Mouse (Mus musculus): ENCODE measurements around the gene Blm. TPM values are rescaled to one million over a fixed set of nuclear protein-coding genes. Genes with fewer than 3 reads are reported as not detected.

Gene Blm
- polyA plus RNA-seq, 1 experiment from 2014 or later: 14.8 TPM

DNA sequence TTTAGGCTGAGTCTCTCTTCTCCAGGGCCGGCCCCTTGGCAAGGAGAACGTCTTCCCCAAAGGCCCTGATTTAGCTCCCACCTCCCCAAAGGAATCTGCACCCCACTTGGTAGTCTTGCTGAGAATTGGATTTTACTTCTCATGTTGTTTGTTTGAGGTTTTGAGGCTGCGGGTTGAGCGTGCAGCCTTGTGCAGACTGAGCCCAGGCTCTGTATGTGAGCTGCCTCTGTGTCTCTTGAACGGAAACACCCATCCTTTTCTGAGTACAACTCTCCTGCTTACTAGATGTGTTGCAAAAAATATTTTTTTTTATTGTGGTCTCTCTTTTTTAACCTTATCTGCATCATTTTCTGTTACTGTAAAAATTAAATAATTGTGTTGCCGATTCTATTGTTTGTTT is 113.3 kb downstream of the Blm start:
- no peak for ATAC-seq
- H3K9me3 ChIP-seq (ENCODE audit: control insufficient read depth, low read length): no peaks in the 10 kb centered on the region
- H3K27ac ChIP-seq (ENCODE audit: low read length): no peak overlapping the region
- no peaks in the 10 kb centered on the region for H3K36me3 ChIP-seq (ENCODE audit: control insufficient read depth, insufficient read depth)
- H3K4me1 ChIP-seq (replicated peaks; ENCODE audit: control insufficient read depth, insufficient read depth, low read length): peaks cover 3% of the 10 kb centered on the region
- H3K9ac ChIP-seq (replicated peaks; ENCODE audit: low read depth, low read length): no peak overlapping the region
- no peaks in the 10 kb centered on the region for H3K27me3 ChIP-seq (replicated peaks; ENCODE audit: control insufficient read depth, insufficient read depth, low read length)
- H3K4me3 ChIP-seq (replicated peaks; ENCODE audit: low read length): no peak overlapping the region
- WGBS: 90% methylated on average over 6 of the region's 6 CpGs
- H3K4me2 ChIP-seq (ENCODE audit: low read length): no peak overlapping the region

DNA sequence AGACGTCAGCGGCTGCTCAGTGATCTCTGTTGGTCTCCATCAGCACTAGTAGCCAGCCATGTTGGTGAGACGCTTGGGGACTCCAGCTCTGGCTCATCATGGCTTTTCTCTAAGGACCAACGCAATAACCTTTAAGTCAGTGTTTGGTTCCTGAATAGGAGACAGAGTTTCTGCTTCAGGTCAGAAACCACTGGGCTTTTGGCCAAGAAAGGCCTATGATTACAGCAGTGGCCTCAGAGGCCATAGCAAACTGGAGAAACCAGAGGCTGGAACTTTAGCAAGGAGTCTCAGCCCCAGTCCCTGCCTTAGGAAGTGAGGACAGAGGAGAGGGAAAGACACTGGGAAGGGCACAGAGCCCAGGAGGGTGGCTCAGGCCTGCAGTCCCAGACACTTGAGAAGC is 114.3 kb downstream of the Blm start:
- H3K4me2 ChIP-seq (ENCODE audit: low read length): no peak overlapping the region

DNA sequence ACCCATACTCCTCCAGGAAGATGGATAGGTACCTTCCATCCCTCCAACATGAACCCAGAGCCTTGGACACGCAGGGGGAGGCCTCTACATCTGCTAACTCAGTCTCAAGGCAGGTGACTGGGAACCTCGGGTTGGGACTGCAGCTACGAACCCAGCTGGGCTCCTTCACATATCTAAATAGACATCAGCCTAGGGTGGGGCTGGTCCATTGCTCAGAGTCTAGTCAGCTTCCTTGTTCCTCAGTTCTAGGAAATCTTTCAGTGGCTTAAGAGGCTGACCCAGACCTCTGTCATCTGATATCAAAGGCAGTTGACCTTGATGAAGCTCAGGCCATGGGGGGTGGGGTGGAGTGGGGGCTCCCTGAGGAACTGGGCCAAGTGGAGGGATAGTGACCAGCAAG is 115.6 kb downstream of the Blm start:
- WGBS: 72% methylated on average over 3 of the region's 3 CpGs
- ATAC-seq: no peak
- no peaks in the 10 kb centered on the region for H3K27me3 ChIP-seq (replicated peaks; ENCODE audit: control insufficient read depth, insufficient read depth, low read length)

More for the DNA sequence above, 114.3 kb downstream of the Blm start:
- H3K36me3 ChIP-seq (ENCODE audit: control insufficient read depth, insufficient read depth): no peaks in the 10 kb centered on the region
- 82% methylated on average over 4 of the region's 4 CpGs for WGBS
- ATAC-seq: no peak
- no peak overlapping the region for H3K27ac ChIP-seq (ENCODE audit: low read length)
- peaks cover 3% of the 10 kb centered on the region for H3K4me1 ChIP-seq (replicated peaks; ENCODE audit: control insufficient read depth, insufficient read depth, low read length)
- no peak overlapping the region for H3K9ac ChIP-seq (replicated peaks; ENCODE audit: low read depth, low read length)
- H3K4me3 ChIP-seq (replicated peaks; ENCODE audit: low read length): no peak overlapping the region
- H3K27me3 ChIP-seq (replicated peaks; ENCODE audit: control insufficient read depth, insufficient read depth, low read length): no peaks in the 10 kb centered on the region
- no peaks in the 10 kb centered on the region for H3K9me3 ChIP-seq (ENCODE audit: control insufficient read depth, low read length)

DNA sequence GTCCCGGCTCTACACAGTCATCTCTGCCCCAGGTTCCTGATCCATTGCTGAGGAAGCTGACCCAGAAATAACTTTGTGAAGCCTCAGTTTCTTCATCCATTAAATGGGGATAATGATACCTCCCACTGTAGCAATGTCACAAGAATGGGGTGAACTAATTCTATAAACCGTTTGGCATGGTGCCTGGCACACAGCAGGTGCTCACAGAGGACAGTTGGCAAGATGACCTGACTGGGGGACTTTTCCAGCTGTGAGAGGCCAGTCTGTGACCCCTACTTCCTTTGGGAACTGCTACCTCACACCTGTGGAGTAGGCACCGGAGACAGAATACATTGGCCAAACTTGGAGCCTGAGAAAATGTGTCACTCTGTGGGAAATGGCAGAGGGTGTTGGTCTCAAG is 116.9 kb downstream of the Blm start:
- Histone ChIP-seq H3K4me2 (ENCODE audit: low read length) (no peak overlapping the region), H3K9ac (replicated peaks; ENCODE audit: low read depth, low read length) (no peak overlapping the region), H3K9me3 (ENCODE audit: control insufficient read depth, low read length) (no peaks in the 10 kb centered on the region), H3K4me3 (replicated peaks; ENCODE audit: low read length) (no peak overlapping the region), H3K27ac (ENCODE audit: low read length) (no peak overlapping the region), H3K4me1 (replicated peaks; ENCODE audit: control insufficient read depth, insufficient read depth, low read length) (peaks cover 3% of the 10 kb centered on the region), H3K27me3 (replicated peaks; ENCODE audit: control insufficient read depth, insufficient read depth, low read length) (no peaks in the 10 kb centered on the region), H3K36me3 (ENCODE audit: control insufficient read depth, insufficient read depth) (no peaks in the 10 kb centered on the region)
- ATAC-seq: no peak
- 75% methylated on average over 3 of the region's 3 CpGs for WGBS

More for the DNA sequence above, 115.6 kb downstream of the Blm start:
- Histone ChIP-seq H3K4me3 (replicated peaks; ENCODE audit: low read length) (no peak overlapping the region), H3K4me2 (ENCODE audit: low read length) (no peak overlapping the region), H3K36me3 (ENCODE audit: control insufficient read depth, insufficient read depth) (no peaks in the 10 kb centered on the region), H3K4me1 (replicated peaks; ENCODE audit: control insufficient read depth, insufficient read depth, low read length) (peaks cover 3% of the 10 kb centered on the region), H3K27ac (ENCODE audit: low read length) (no peak overlapping the region), H3K9me3 (ENCODE audit: control insufficient read depth, low read length) (no peaks in the 10 kb centered on the region), H3K9ac (replicated peaks; ENCODE audit: low read depth, low read length) (no peak overlapping the region)

DNA sequence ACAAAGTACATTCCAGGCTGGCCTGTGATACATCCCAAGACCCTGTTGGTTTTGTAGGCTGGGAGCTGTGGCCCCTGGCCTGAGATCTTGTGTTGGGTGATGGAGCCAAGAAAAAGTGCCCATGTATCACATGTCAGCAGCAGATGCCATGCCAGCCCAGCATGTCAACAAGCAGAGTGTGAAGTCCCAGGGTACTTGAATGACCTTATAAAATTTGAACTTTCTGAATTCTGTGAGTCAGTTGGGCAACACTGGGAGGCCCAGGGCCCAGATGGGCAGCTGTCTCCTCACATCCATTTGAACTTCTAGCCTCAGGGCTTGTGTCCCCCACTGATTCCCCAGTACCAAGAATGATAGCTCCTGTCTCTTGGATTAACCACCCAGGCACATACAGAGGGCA is 117.3 kb downstream of the Blm start:
- Histone ChIP-seq H3K27ac (ENCODE audit: low read length) (no peak overlapping the region), H3K9ac (replicated peaks; ENCODE audit: low read depth, low read length) (no peak overlapping the region), H3K4me3 (replicated peaks; ENCODE audit: low read length) (no peak overlapping the region), H3K36me3 (ENCODE audit: control insufficient read depth, insufficient read depth) (no peaks in the 10 kb centered on the region), H3K9me3 (ENCODE audit: control insufficient read depth, low read length) (no peaks in the 10 kb centered on the region), H3K27me3 (replicated peaks; ENCODE audit: control insufficient read depth, insufficient read depth, low read length) (no peaks in the 10 kb centered on the region), H3K4me1 (replicated peaks; ENCODE audit: control insufficient read depth, insufficient read depth, low read length) (peaks cover under 1% of the 10 kb centered on the region; the same call in 1 of the 2 replicates), H3K4me2 (ENCODE audit: low read length) (no peak overlapping the region)
- no peak for ATAC-seq

DNA sequence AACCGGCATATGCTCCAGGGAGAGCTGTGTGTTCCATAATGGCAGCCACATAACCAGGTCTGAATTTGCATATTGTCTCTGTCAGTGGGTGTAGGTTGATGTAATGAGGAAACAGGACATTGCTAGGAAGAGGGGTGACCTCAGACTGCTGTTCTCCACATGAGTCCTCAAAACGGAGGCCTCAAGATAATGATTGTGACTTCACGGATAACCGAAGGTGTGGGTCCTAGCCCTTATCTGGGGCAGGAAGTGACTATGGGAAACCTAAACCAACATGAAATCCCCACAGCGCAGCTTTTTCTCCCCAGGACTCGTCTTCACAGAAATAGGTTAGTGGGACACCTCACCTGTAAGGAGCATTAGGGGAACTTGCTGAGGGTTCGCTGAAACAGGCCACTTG is 118.0 kb downstream of the Blm start:
- Histone ChIP-seq H3K4me2 (ENCODE audit: low read length) (no peak overlapping the region), H3K27me3 (replicated peaks; ENCODE audit: control insufficient read depth, insufficient read depth, low read length) (no peaks in the 10 kb centered on the region), H3K9me3 (ENCODE audit: control insufficient read depth, low read length) (no peaks in the 10 kb centered on the region), H3K4me3 (replicated peaks; ENCODE audit: low read length) (no peak overlapping the region), H3K36me3 (ENCODE audit: control insufficient read depth, insufficient read depth) (no peaks in the 10 kb centered on the region), H3K27ac (ENCODE audit: low read length) (no peak overlapping the region), H3K9ac (replicated peaks; ENCODE audit: low read depth, low read length) (no peak overlapping the region), H3K4me1 (replicated peaks; ENCODE audit: control insufficient read depth, insufficient read depth, low read length) (no peaks in the 10 kb centered on the region)
- WGBS: 94% methylated on average over 7 of the region's 7 CpGs
- ATAC-seq: no peak

DNA sequence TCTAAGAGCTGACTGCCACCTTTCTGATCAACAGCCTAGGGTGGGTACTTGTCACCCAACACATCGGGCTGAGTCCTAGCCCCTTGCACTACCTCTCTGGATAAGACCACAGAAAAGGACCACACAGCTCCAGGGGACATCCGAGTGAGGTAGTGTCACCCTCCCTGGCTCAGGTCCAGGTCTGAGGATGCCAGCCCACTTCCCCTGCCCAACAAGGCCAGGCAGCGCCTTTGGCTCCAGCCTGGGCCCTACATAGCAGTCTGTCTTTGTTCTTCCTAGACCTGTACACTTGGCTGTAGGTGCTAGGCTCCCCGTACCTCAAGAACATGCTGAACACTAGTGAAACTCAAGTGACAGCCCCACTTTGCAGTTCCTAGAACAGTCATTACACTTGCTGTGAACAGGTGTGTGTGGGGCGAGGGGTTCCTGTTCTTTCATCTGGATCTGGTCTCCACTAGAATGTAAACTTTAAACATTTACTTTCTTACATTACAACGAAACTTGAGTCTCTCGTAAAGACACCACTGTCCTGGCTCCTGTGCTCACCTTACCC is 120.5 kb downstream of the Blm start:
- WGBS: 77% methylated on average over 7 of the region's 7 CpGs

DNA sequence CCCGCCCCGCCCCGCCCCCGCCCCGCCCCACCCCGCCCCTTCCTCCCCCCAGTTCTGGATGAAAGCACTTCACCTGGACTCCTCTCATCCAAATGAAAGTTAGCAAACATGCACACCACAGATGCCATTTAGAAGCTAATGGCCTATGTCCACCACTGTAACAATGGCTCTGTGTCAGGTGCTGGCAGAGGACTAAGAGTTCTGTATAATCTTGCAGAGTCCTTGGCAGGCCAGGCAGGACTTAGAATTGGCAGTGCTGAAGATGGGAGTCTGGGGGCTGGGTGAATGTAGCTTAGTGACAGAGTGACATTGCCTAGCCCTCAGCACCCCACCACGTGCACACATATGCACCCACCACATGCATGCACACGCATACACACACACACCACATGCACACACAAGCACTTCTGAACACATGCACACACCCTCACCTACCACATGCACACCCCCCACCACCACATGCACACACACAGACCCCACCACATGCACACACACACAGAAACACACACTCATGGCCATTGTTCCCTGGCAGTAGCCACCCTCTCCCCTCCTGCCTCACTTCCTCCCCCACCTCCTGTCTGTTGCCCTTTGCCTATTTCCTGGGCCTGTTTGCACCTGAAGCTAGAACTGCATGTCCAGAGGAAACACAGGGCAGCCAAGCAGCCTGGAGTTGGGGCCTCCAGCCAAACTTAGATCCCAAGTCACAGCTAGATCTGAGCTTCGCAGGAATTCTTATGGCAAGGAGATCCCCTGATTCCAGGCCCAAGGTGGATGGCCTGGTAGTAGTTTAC is 121.2 kb downstream of the Blm start:
- H3K9me3 ChIP-seq (ENCODE audit: control insufficient read depth, low read length): no peaks in the 10 kb centered on the region
- no peak overlapping the region for H3K27ac ChIP-seq (ENCODE audit: low read length)
- no peak overlapping the region for H3K4me3 ChIP-seq (replicated peaks; ENCODE audit: low read length)
- H3K36me3 ChIP-seq (ENCODE audit: control insufficient read depth, insufficient read depth): no peaks in the 10 kb centered on the region
- H3K9ac ChIP-seq (replicated peaks; ENCODE audit: low read depth, low read length): no peak overlapping the region
- H3K4me1 ChIP-seq (replicated peaks; ENCODE audit: control insufficient read depth, insufficient read depth, low read length): no peaks in the 10 kb centered on the region
- no peak overlapping the region for H3K4me2 ChIP-seq (ENCODE audit: low read length)
- H3K27me3 ChIP-seq (replicated peaks; ENCODE audit: control insufficient read depth, insufficient read depth, low read length): no peaks in the 10 kb centered on the region
- no peak for ATAC-seq
- 77% methylated on average over 9 of the region's 9 CpGs for WGBS

More for the DNA sequence above, 120.5 kb downstream of the Blm start:
- Histone ChIP-seq H3K4me1 (replicated peaks; ENCODE audit: control insufficient read depth, insufficient read depth, low read length) (no peaks in the 10 kb centered on the region), H3K27ac (ENCODE audit: low read length) (no peak overlapping the region), H3K36me3 (ENCODE audit: control insufficient read depth, insufficient read depth) (no peaks in the 10 kb centered on the region), H3K9ac (replicated peaks; ENCODE audit: low read depth, low read length) (no peak overlapping the region), H3K27me3 (replicated peaks; ENCODE audit: control insufficient read depth, insufficient read depth, low read length) (no peaks in the 10 kb centered on the region), H3K4me2 (ENCODE audit: low read length) (no peak overlapping the region), H3K4me3 (replicated peaks; ENCODE audit: low read length) (no peak overlapping the region), H3K9me3 (ENCODE audit: control insufficient read depth, low read length) (no peaks in the 10 kb centered on the region)
- ATAC-seq: no peak

DNA sequence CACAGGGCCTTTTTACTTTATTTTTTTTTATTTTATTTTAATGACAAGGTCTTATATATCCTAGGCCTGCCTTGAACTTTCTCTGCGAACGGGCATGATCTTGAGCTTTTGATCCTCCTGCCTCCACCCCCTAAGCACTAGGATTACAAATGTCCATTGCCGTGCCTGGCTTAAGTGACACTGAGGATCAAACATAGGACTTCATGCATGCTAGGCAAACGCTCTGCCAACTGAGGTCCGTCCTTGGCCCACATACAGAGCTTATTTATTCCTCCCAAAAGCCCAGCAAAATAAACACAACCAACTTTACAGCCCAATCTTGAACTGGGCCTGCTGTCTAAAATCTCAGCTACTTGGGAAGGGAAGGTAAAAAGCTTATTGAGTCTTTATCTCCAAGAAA is 122.1 kb downstream of the Blm start:
- ATAC-seq: no peak
- 71% methylated on average over 5 of the region's 5 CpGs for WGBS
- H3K4me1 ChIP-seq (replicated peaks; ENCODE audit: control insufficient read depth, insufficient read depth, low read length): no peaks in the 10 kb centered on the region
- no peaks in the 10 kb centered on the region for H3K27me3 ChIP-seq (replicated peaks; ENCODE audit: control insufficient read depth, insufficient read depth, low read length)
- no peak overlapping the region for H3K27ac ChIP-seq (ENCODE audit: low read length)
- H3K4me2 ChIP-seq (ENCODE audit: low read length): no peak overlapping the region
- no peaks in the 10 kb centered on the region for H3K36me3 ChIP-seq (ENCODE audit: control insufficient read depth, insufficient read depth)
- H3K9me3 ChIP-seq (ENCODE audit: control insufficient read depth, low read length): no peaks in the 10 kb centered on the region
- no peak overlapping the region for H3K9ac ChIP-seq (replicated peaks; ENCODE audit: low read depth, low read length)
- H3K4me3 ChIP-seq (replicated peaks; ENCODE audit: low read length): no peak overlapping the region

Data from forebrain, embryonic 16.5 days (tissue).